Mouse (Mus musculus): ENCODE results near the gene Cgnl1.

The Cgnl1 gene

DNA sequence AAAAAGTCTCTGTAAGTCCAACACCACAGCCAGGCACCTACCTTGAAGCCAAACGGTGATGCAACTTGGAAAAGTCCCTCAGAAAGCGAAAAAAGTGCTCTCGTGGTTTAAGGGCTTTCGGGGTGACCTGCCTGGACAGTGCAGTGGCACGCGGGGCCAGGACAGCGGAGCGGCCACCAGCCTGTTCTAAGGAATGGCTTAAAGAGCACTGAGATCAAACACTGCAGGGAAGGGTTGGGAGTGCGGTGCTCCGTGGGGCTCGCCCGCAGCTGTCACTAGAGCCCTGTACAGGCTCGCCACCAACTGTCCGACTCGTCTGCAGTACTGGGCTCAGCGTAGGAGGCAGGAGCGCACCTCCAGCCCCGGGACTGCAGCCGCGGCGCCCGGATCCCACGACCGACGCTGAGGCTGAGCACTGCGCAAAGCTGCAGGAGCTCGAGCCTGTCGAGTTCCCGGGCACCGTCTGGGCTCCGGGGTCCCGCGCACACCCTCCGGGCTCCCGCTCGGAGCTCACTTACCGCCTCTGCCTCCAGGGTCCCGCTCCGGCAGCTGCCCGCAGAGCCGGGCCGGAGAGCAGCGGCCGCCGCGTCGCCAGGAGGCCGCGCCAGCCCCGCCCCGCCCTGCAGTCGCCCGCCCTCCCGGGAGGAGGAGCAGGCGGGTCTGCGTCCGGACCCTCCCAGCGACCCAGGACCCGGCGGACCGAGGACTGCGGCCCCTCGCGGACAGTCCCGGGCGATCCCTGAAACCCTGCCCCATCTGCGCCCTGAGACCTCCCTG, at the start of gene Cgnl1:
TSS of gene Cgnl1 (minus strand) at position 612 of the 777 bp plus-strand sequence.
- peak; percentile 52 for DNase-seq (ENCODE audit: low spot score)

DNA sequence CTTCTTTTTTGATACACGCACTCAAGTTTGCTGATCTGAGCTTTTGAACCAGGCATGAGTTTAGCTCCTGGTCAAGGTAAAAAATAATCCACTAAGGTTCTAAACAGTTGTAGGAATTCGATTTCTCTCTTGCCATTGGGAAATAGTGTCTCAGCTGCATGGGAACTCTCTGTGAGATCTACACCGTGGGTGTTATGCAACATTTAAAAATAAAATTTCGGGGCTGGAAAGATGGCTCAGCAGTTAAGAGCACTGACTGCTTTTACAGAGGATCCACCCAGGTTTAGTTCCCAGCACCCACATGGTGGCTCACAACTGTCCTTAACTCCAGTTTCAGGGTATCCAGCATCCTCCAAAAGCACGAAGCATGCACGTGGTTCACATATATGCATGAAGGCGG, 47.1 kb upstream of the Cgnl1 start:
- no peak for DNase-seq (ENCODE audit: low spot score)

DNA sequence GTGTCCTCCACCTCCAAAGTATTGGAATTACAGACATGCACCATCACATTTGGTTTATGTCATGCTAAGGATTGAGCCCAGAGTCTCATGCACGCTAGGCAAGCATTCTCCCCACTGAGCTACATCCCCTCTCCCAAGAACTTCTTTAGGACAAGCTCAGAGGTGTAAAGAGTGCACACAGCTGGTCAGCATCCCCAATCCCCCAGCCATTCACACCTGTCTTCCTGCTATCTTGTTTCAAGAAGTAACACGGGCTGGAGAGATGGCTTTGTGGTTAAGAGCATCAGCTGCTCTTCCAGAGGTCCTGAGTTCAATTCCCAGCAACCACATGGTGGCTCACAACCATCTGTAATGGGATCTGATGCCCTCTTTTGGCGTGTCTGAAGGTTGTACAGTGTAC, 44.7 kb upstream of the Cgnl1 start:
- no peak for DNase-seq (ENCODE audit: low spot score)

DNA sequence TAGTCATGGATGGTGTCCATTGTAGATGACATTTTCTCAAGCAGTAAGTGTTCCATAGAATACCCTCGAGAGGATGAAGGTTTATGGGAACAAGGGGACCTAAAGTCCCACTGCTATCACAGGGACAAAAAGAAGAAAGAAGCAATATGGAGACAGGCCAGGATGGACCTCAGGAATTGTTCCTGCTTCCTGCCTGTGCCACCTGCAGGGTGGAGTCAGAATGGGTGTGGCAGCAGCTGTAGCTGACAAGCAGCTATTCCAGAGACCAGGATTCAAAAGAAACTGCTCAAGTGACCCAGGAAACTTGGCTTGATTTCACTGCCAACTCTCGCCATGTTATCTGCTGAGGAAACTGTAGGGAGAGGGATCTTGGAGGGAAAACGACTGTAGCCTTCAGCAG, 42.2 kb upstream of the Cgnl1 start:
- DNase-seq (ENCODE audit: low spot score): no peak

DNA sequence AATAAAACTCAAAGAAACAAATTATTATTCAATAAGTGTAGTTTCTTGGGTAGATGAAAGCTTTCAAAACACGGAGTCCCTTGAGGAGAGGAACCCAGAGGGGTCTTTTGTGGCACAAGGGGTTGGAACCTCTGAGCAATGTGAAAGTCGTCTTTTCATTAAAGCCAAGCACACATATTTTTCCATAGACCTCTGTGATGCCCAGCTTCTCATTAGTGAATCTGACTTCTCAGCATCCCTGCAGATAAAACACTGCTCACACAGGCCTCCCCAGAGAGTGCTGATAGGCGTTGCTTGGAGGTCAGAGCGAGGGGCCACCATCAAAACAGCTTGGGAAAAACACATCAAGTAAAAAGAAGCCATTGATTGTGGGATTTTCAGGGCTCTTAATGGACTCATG, 41.5 kb upstream of the Cgnl1 start:
- no peak for DNase-seq (ENCODE audit: low spot score)

- DNase-seq (ENCODE audit: low spot score): no peak
Observed at GRCm38 (mm10) chr9:71812402-71812801, 41.0 kb upstream of the Cgnl1 start.

GRCm38 (mm10) chr9:71811404-71811803, 40.0 kb upstream of the Cgnl1 start:
- DNase-seq (ENCODE audit: low spot score): no peak

DNA sequence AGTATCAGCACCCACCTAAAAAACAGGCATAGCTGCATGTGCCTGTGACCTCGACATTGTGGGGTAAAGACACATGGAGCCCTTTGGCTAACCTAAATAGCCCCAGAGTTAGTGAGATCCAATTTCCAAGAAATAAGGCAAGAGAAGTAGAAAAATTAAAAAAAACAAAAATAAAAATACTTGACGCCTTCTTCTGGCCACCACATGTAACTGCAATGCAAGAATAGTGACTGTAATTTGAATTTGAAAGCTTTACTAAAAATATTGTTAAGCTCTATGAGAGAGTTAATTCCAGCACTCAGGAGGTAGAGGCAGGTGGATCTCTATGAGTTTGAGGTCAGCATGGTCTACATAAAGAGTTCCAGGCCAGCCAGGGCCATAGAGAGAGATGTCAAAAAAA, 39.3 kb upstream of the Cgnl1 start:
- no peak for DNase-seq (ENCODE audit: low spot score)

- no peak for DNase-seq (ENCODE audit: low spot score)
Observed at GRCm38 (mm10) chr9:71808640-71809254, 37.3 kb upstream of the Cgnl1 start.

DNA sequence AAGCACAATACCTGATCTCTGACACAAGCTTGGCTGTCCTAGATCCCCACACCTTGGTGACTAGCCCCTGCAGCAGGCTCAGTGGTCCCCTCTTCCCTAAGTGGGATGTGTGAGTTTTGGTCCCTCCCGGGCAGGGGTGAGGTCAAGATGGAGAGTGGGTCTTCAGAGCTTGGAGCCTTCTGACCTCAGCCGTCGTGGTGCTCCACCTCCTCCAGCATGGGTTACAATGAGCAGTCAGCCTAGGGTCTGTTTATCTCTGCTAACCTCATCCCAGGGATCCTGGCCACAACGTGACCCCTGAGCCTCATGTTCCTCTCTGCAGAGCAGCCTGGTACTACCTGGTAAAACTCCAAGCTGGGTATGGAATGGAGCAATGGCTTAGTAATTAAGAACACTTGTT, 36.4 kb upstream of the Cgnl1 start:
- no peak for DNase-seq (ENCODE audit: low spot score)

GRCm38 (mm10) chr9:71806422-71806805, 35.0 kb upstream of the Cgnl1 start:
- DNase-seq (ENCODE audit: low spot score): peak; percentile 57

GRCm38 (mm10) chr9:71805646-71806421, 34.4 kb upstream of the Cgnl1 start:
- DNase-seq (ENCODE audit: low spot score): no peak

- DNase-seq (ENCODE audit: low spot score): no peak
Observed at GRCm38 (mm10) chr9:71804116-71804515, 32.7 kb upstream of the Cgnl1 start.

GRCm38 (mm10) chr9:71803281-71803680, 31.9 kb upstream of the Cgnl1 start:
- DNase-seq (ENCODE audit: low spot score): no peak

DNA sequence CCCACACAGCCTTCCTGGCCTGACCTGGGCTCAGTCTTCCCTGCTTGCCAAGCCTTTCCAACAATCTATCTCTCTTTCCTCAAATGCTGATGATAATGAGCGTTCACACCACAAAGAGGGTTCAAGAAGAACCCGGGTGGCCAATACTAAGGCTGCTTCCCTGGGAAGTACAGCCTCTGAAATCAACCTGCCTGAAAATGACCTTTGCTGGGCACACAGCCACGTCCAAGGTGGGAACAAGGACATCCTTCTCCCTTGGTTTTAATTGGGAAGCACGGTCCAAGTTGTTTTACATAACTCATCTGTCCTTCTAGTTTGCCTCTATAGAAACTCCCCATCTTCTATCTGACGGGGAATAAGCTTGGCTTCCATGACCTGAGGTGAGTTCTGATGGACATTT, 28.2 kb upstream of the Cgnl1 start:
- no peak for DNase-seq (ENCODE audit: low spot score)

GRCm38 (mm10) chr9:71798176-71798575, 26.8 kb upstream of the Cgnl1 start:
- no peak for DNase-seq (ENCODE audit: low spot score)

GRCm38 (mm10) chr9:71777404-71777803, 6.0 kb upstream of the Cgnl1 start:
- no peak for DNase-seq (ENCODE audit: low spot score)

- no peak for DNase-seq (ENCODE audit: low spot score)
Observed at GRCm38 (mm10) chr9:71776337-71776736, 4.9 kb upstream of the Cgnl1 start.

DNA sequence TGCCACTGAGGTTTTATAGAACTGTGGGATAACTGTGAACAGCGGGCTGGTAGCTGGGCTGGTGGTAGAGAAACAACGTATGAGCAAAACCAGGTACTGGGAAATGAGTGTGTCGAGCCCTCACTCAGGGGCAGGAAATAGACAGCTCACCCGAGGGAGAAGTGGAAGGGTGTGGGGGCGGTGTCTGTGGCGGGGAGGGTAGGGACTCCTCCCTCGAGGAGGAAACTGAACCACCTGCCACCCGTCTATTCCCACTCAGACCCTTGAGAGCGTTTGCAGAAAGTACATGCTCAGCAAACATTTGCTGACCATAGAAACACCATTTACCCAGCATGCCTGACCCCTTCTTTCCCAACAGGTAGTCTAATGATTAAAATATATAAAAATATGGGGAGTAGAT, 2.2 kb upstream of the Cgnl1 start:
- no peak for DNase-seq (ENCODE audit: low spot score)

- DNase-seq (ENCODE audit: low spot score): no peak
Observed at GRCm38 (mm10) chr9:71772338-71772737, 936 bp upstream of the Cgnl1 start.

GRCm38 (mm10) chr9:71770484-71770883, 918 bp downstream of the Cgnl1 start:
- DNase-seq (ENCODE audit: low spot score): no peak

DNA sequence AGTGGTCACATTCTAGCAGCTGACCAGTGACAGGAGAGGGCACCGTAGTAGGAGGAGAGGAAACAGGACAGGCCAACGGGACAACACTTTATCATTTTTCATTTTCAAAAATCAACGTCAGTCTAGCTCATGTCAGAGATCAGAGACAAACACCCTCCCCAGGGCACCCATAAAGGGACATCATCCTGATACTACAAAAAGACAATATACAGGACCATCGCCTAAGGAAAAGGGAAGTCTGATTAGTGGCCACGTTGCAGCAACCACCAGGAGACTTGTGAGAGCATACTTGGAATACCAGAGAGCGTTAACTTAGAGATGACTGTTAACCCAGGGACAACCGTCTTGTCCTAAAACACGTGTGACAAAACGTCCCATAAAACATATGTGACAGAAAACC, 1.7 kb downstream of the Cgnl1 start:
- no peak for DNase-seq (ENCODE audit: low spot score)

DNA sequence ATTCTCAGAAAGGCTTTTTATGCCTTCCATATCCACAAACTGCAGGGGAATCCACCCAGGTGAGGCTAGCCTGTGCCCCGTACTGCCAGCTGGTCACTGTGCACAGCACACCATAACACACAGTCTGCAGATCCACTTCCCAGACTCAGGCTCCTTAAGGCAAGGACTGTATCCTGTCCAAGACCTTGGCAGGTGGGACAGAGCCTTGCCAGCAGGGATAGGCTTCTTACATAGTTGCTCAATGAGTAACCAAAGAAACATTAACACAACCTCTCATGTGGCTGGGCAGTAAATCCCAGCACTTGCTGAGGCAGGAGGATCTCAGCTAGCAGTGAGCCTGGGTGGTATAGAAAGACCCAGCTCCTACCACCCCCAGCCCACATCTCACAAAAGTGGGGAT, 3.3 kb downstream of the Cgnl1 start:
- DNase-seq (ENCODE audit: low spot score): no peak

Measured in ovary, postnatal 10 days (tissue).